Mouse (Mus musculus) G1E (cell line): Measurements from ENCODE around the gene Arcn1.

Experiments used
- CTCF ChIP-seq: IDR thresholded peaks from 2 replicates; pipeline ENCODE4 v1.5.1; 2012; ENCODE audit warnings: low read depth, low read length, inconsistent platforms, mixed read lengths
- GATA1 ChIP-seq: IDR thresholded peaks from 2 replicates; pipeline ENCODE4 v1.6.1; 2012; ENCODE audit warnings: borderline replicate concordance, low read length, inconsistent platforms, mixed read lengths
- GATA2 ChIP-seq: IDR thresholded peaks from 2 replicates; pipeline ENCODE4 v1.6.1; 2012; ENCODE audit warnings: low read depth, low read length, inconsistent platforms, borderline replicate concordance
- POLR2AphosphoS5 ChIP-seq: IDR thresholded peaks from 2 replicates; pipeline ENCODE4 v1.6.1; 2012; ENCODE audit warnings: low read depth, low read length, inconsistent platforms; ENCODE audit not compliant: insufficient replicate concordance
- TAL1 ChIP-seq: conservative IDR thresholded peaks from 2 replicates; pipeline ENCODE4 v1.6.1; 2012; ENCODE audit warnings: low read depth, low read length, inconsistent platforms, mixed read lengths

DNA sequence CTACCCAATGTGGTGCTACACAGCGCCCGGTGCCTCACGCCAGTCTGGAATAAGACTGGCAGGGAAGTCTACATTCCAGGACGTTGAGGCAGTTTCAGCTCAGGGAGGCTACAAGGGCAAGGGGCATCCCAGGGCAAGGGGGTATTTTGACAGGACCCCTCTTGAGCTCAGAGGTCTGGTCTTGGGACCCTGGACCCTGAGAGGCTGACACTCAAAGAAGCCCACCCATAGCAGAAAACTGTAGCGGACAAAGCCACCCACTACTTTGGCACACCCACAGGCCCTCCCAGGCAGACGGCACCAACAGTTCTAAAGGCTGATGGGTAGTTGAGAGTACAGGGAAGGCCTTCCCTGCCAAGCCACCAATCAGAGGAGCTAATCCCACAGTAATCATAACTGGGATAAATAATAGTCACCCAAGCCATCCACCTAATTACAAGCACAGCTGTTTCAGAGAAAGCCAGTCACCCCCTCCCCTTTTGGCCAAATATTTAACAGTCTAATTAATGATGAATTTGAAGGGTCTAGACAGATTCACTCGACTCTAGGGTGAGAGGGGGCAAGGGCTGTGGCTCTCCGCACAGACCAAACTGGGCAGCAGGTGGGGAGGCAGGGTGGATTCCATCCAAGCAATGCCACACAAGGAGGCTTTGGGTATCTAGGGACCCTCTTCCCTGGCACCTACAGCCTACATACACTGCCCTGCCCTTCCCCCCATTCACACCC is 47.9 kb downstream of the Arcn1 start:
- TF ChIP-seq CTCF, result no peak
- no peak for TF ChIP-seq GATA1
- TF ChIP-seq TAL1, result no peak
- no peak for TF ChIP-seq POLR2AphosphoS5
- TF ChIP-seq GATA2, result no peak
